Mouse (Mus musculus): ENCODE results near the gene Knop1.

Gene Knop1

GRCm38 (mm10) chr7:118849543-118850250, 6.4 kb downstream of the Knop1 start:
- no peak for DNase-seq (ENCODE audit: low read depth in 2 of 2, low spot score in 2 of 2)

- no peak for DNase-seq (ENCODE audit: low read depth in 2 of 2, low spot score in 2 of 2)
These were observed 7.3 kb downstream of the Knop1 start for GRCm38 (mm10) chr7:118848796-118849195.

GRCm38 (mm10) chr7:118846329-118846728, 9.7 kb downstream of the Knop1 start:
- no peak for DNase-seq (ENCODE audit: low read depth in 2 of 2, low spot score in 2 of 2)

GRCm38 (mm10) chr7:118845141-118845540, 10.9 kb downstream of the Knop1 start:
- no peak for DNase-seq (ENCODE audit: low read depth in 2 of 2, low spot score in 2 of 2)

GRCm38 (mm10) chr7:118842938-118843337, 13.1 kb downstream of the Knop1 start:
- DNase-seq (ENCODE audit: low read depth in 2 of 2, low spot score in 2 of 2): no peak

- DNase-seq (ENCODE audit: low read depth in 2 of 2, low spot score in 2 of 2): no peak
These were observed 14.3 kb downstream of the Knop1 start for GRCm38 (mm10) chr7:118841796-118842195.

GRCm38 (mm10) chr7:118841030-118841745, 14.9 kb downstream of the Knop1 start:
- no peak for DNase-seq (ENCODE audit: low read depth in 2 of 2, low spot score in 2 of 2)

- no peak for DNase-seq (ENCODE audit: low read depth in 2 of 2, low spot score in 2 of 2)
These were observed 18.2 kb downstream of the Knop1 start for GRCm38 (mm10) chr7:118837901-118838300.

- no peak for DNase-seq (ENCODE audit: low read depth in 2 of 2, low spot score in 2 of 2)
These were observed 28.1 kb downstream of the Knop1 start for GRCm38 (mm10) chr7:118827975-118828416.

- DNase-seq (ENCODE audit: low read depth in 2 of 2, low spot score in 2 of 2): no peak
These were observed 31.6 kb downstream of the Knop1 start for GRCm38 (mm10) chr7:118824451-118824850.

GRCm38 (mm10) chr7:118821887-118822556, 34.0 kb downstream of the Knop1 start:
- no peak for DNase-seq (ENCODE audit: low read depth in 2 of 2, low spot score in 2 of 2)

- DNase-seq (ENCODE audit: low read depth in 2 of 2, low spot score in 2 of 2): no peak
These were observed 34.7 kb downstream of the Knop1 start for GRCm38 (mm10) chr7:118821356-118821755.

- DNase-seq (ENCODE audit: low read depth in 2 of 2, low spot score in 2 of 2): no peak
These were observed 36.4 kb downstream of the Knop1 start for GRCm38 (mm10) chr7:118819666-118820065.

GRCm38 (mm10) chr7:118817741-118818140, 38.3 kb downstream of the Knop1 start:
- no peak for DNase-seq (ENCODE audit: low read depth in 2 of 2, low spot score in 2 of 2)

GRCm38 (mm10) chr7:118816275-118816674, 39.8 kb downstream of the Knop1 start:
- no peak for DNase-seq (ENCODE audit: low read depth in 2 of 2, low spot score in 2 of 2)

GRCm38 (mm10) chr7:118813592-118813991, 42.5 kb downstream of the Knop1 start:
- no peak for DNase-seq (ENCODE audit: low read depth in 2 of 2, low spot score in 2 of 2)

GRCm38 (mm10) chr7:118811407-118812106, 44.5 kb downstream of the Knop1 start:
- no peak for DNase-seq (ENCODE audit: low read depth in 2 of 2, low spot score in 2 of 2)

- no peak for DNase-seq (ENCODE audit: low read depth in 2 of 2, low spot score in 2 of 2)
These were observed 48.2 kb downstream of the Knop1 start for GRCm38 (mm10) chr7:118807899-118808298.

GRCm38 (mm10) chr7:118806631-118807411, 49.2 kb downstream of the Knop1 start:
- DNase-seq (ENCODE audit: low read depth in 2 of 2, low spot score in 2 of 2): no peak

GRCm38 (mm10) chr7:118803425-118803824, 52.6 kb downstream of the Knop1 start:
- no peak for DNase-seq (ENCODE audit: low read depth in 2 of 2, low spot score in 2 of 2)

GRCm38 (mm10) chr7:118801791-118802190, 54.3 kb downstream of the Knop1 start:
- DNase-seq (ENCODE audit: low read depth in 2 of 2, low spot score in 2 of 2): no peak
